7 mouse cellular contexts compared by ENCODE assay signal in the genomic region with DNA sequence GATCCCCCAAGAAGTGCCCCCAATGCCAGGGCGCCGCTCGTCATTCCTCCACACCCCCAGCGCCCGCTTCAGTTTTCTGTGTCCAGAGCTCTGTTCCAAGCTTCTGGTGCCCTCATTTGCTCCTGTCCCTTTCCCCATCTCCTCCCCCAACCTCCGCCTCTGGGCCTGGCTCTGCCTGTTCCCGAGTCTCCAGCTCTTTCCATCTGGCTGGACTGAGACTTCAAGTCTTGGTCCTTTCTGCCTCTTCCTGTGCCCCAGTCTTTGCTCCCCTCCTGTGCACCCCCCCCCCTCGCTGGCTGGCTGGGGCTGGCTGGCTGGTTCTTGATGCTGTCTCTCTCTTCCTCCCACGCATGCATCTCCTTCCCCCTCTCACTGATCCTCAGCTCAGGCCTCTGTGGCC. TPM values are rescaled to one million over a fixed set of nuclear protein-coding genes. Genes with fewer than 3 reads are reported as not detected.
A peak's percentile ranks its signal among the peaks of the same experiment; 100 is the strongest.
DNase-seq lines count a peak whose midpoint lies in the region; ATAC-seq and TF ChIP-seq lines count a peak whose summit lies in the region.

No protein-coding gene starts in this region.

- H3K36me3 ChIP-seq in lung, embryonic 14.5 days (ENCODE audit: insufficient read depth), result peaks cover 20% of the 10 kb centered on the region
- peaks cover 9% of the 10 kb centered on the region for H3K36me3 ChIP-seq in embryonic facial prominence, embryonic 11.5 days (replicated peaks; ENCODE audit: control insufficient read depth, insufficient read depth, low read depth, low read length)
- H3K36me3 ChIP-seq in heart, embryonic 15.5 days, result peaks cover 12% of the 10 kb centered on the region
- H3K36me3 ChIP-seq in stomach, postnatal 0 days (ENCODE audit: control insufficient read depth, insufficient read depth, low read length), result peaks cover 7% of the 10 kb centered on the region

- H3K27ac ChIP-seq in lung, embryonic 14.5 days (ENCODE audit: low read depth), result peak overlapping the region; percentile 26; the same call in 1 of the 2 replicates
- no peak overlapping the region for H3K27ac ChIP-seq in embryonic facial prominence, embryonic 11.5 days (replicated peaks; ENCODE audit: low read depth, low read length)
- peak overlapping the region; percentile 62; the same call in 1 of the 2 replicates for H3K27ac ChIP-seq in heart, embryonic 15.5 days
- peak overlapping the region; percentile 59; the same call in 1 of the 2 replicates for H3K27ac ChIP-seq in stomach, postnatal 0 days (replicated peaks)

- H3K9me3 ChIP-seq in lung, embryonic 14.5 days (ENCODE audit: low read depth, low read length), result no peaks in the 10 kb centered on the region
- no peaks in the 10 kb centered on the region for H3K9me3 ChIP-seq in embryonic facial prominence, embryonic 11.5 days (replicated peaks; ENCODE audit: control insufficient read depth, low read length)
- no peaks in the 10 kb centered on the region for H3K9me3 ChIP-seq in heart, embryonic 15.5 days (replicated peaks)
- H3K9me3 ChIP-seq in stomach, postnatal 0 days (ENCODE audit: control insufficient read depth, low read length), result no peaks in the 10 kb centered on the region

- H3K4me1 ChIP-seq in lung, embryonic 14.5 days (ENCODE audit: insufficient read depth), result peaks cover 42% of the 10 kb centered on the region
- peaks cover 13% of the 10 kb centered on the region for H3K4me1 ChIP-seq in embryonic facial prominence, embryonic 11.5 days (ENCODE audit: control insufficient read depth, insufficient read depth, low read length)
- peaks cover 55% of the 10 kb centered on the region for H3K4me1 ChIP-seq in heart, embryonic 15.5 days (replicated peaks)
- H3K4me1 ChIP-seq in stomach, postnatal 0 days (replicated peaks; ENCODE audit: control insufficient read depth, insufficient read depth), result peaks cover 7% of the 10 kb centered on the region; the same call in 1 of the 2 replicates

- H3K9ac ChIP-seq in lung, embryonic 14.5 days, result peak overlapping the region; percentile 14; the same call in 1 of the 2 replicates
- peak overlapping the region; percentile 18; the same call in 1 of the 2 replicates for H3K9ac ChIP-seq in embryonic facial prominence, embryonic 11.5 days (replicated peaks; ENCODE audit: low read length)
- peak overlapping the region; percentile 17; the same call in 1 of the 2 replicates for H3K9ac ChIP-seq in heart, embryonic 15.5 days
- H3K9ac ChIP-seq in stomach, postnatal 0 days (ENCODE audit: low read length), result peak overlapping the region; percentile 23; the same call in 1 of the 2 replicates

- peak; percentile 10 for DNase-seq in lung, embryonic 14.5 days
- no peak for DNase-seq in lung, adult 18-20 months
- DNase-seq in embryonic facial prominence, embryonic 11.5 days (ENCODE audit: low spot score), result no peak
- DNase-seq in lung, postnatal 10 days, result peak; percentile 76
- DNase-seq in stomach, postnatal 0 days (ENCODE audit: low spot score), result no peak
- no peak for DNase-seq in layer of hippocampus, adult 11-12 months (ENCODE audit: low spot score)

- no peak for TF ChIP-seq EP300 in stomach, postnatal 0 days (optimal IDR thresholded peaks at IDR 0.05)

- 42% methylated on average over 9 of the region's 9 CpGs for WGBS in lung, embryonic 14.5 days
- WGBS in embryonic facial prominence, embryonic 11.5 days, result 40% methylated on average over 9 of the region's 9 CpGs
- 35% methylated on average over 9 of the region's 9 CpGs for WGBS in heart, embryonic 15.5 days
- WGBS in stomach, postnatal 0 days, result 35% methylated on average over 9 of the region's 9 CpGs

- no peak for ATAC-seq in lung, embryonic 14.5 days (ENCODE audit: insufficient read depth)
- ATAC-seq in embryonic facial prominence, embryonic 11.5 days (replicated peaks; ENCODE audit: insufficient number of reproducible peaks, low FRiP score, low TSS enrichment, low read depth), result no peak
- no peak for ATAC-seq in heart, embryonic 15.5 days (replicated peaks; ENCODE audit: insufficient number of reproducible peaks, insufficient read depth, low FRiP score, low read depth)
- no peak for ATAC-seq in stomach, postnatal 0 days (ENCODE audit: low FRiP score, low TSS enrichment)

- TF ChIP-seq CTCF in lung, embryonic 14.5 days (IDR thresholded peaks at IDR 0.05; ENCODE audit: low read depth), result no peak
- TF ChIP-seq CTCF in stomach, postnatal 0 days (IDR thresholded peaks at IDR 0.05; ENCODE audit: low read depth), result no peak

- H3K27me3 ChIP-seq in lung, embryonic 14.5 days (ENCODE audit: insufficient read depth, low read length), result no peaks in the 10 kb centered on the region
- no peaks in the 10 kb centered on the region for H3K27me3 ChIP-seq in embryonic facial prominence, embryonic 11.5 days (ENCODE audit: control insufficient read depth, insufficient read depth, low read length)
- no peaks in the 10 kb centered on the region for H3K27me3 ChIP-seq in heart, embryonic 15.5 days
- H3K27me3 ChIP-seq in stomach, postnatal 0 days (ENCODE audit: control insufficient read depth, insufficient read depth, low read length), result no peaks in the 10 kb centered on the region

- H3K4me3 ChIP-seq in lung, embryonic 14.5 days (ENCODE audit: low read depth, low read length), result peak overlapping the region; percentile 31; the same call in 1 of the 2 replicates
- H3K4me3 ChIP-seq in embryonic facial prominence, embryonic 11.5 days (ENCODE audit: low read depth, low read length), result no peak overlapping the region
- H3K4me3 ChIP-seq in heart, embryonic 15.5 days, result peak overlapping the region; percentile 40
- no peak overlapping the region for H3K4me3 ChIP-seq in stomach, postnatal 0 days (ENCODE audit: low read depth, low read length)

- H3K4me2 ChIP-seq in lung, embryonic 14.5 days, result peak overlapping the region; percentile 65
- peak overlapping the region; percentile 40; the same call in 1 of the 2 replicates for H3K4me2 ChIP-seq in embryonic facial prominence, embryonic 11.5 days (ENCODE audit: low read depth, low read length)
- H3K4me2 ChIP-seq in heart, embryonic 15.5 days, result peak overlapping the region; percentile 54
- peak overlapping the region; percentile 56 for H3K4me2 ChIP-seq in stomach, postnatal 0 days (replicated peaks; ENCODE audit: low read depth)

RNA-seq across cellular contexts. Expression of a gene that starts 10.7 kb away (rescaled TPM):
- polyA plus RNA-seq in lung, embryonic 14.5 days (2014; fragmentation: Nextera tagmentation; extraction: Ambion mirVana), result 5.9 and 7.4 TPM in 2 replicates
- 7.6 and 11.2 TPM in 2 replicates for polyA plus RNA-seq in embryonic facial prominence, embryonic 11.5 days (2014; fragmentation: Nextera tagmentation; extraction: Ambion mirVana)
- 4.8 and 5.1 TPM in 2 replicates for polyA plus RNA-seq in heart, embryonic 15.5 days (2015; fragmentation: Nextera tagmentation; extraction: Ambion mirVana)
- 2.6 and 3.9 TPM in 2 replicates for polyA plus RNA-seq in stomach, postnatal 0 days (2015; fragmentation: Nextera tagmentation; extraction: Ambion mirVana)

RNA-seq across cellular contexts. Expression of a gene that starts 12.2 kb away (rescaled TPM):
- 57.6 and 58.9 TPM in 2 replicates for polyA plus RNA-seq in lung, embryonic 14.5 days (2014; fragmentation: Nextera tagmentation; extraction: Ambion mirVana)
- 54.2 and 57.6 TPM in 2 replicates for polyA plus RNA-seq in embryonic facial prominence, embryonic 11.5 days (2014; fragmentation: Nextera tagmentation; extraction: Ambion mirVana)
- polyA plus RNA-seq in heart, embryonic 15.5 days (2015; fragmentation: Nextera tagmentation; extraction: Ambion mirVana), result 200 and 235 TPM in 2 replicates
- polyA plus RNA-seq in stomach, postnatal 0 days (2015; fragmentation: Nextera tagmentation; extraction: Ambion mirVana), result 136 and 143 TPM in 2 replicates

RNA-seq across cellular contexts. Expression of a gene that starts 26.5 kb away (rescaled TPM):
- not detected in 2 replicates for polyA plus RNA-seq in lung, embryonic 14.5 days (2014; fragmentation: Nextera tagmentation; extraction: Ambion mirVana)
- polyA plus RNA-seq in embryonic facial prominence, embryonic 11.5 days (2014; fragmentation: Nextera tagmentation; extraction: Ambion mirVana), result 0.46 and 0.95 TPM in 2 replicates
- polyA plus RNA-seq in heart, embryonic 15.5 days (2015; fragmentation: Nextera tagmentation; extraction: Ambion mirVana), result 0.29 TPM in 1 of 2 replicates, not detected in the other
- 0.70 and 0.83 TPM in 2 replicates for polyA plus RNA-seq in stomach, postnatal 0 days (2015; fragmentation: Nextera tagmentation; extraction: Ambion mirVana)

RNA-seq across cellular contexts. Expression of a gene that starts 27.0 kb away (rescaled TPM):
- polyA plus RNA-seq in lung, embryonic 14.5 days (2014; fragmentation: Nextera tagmentation; extraction: Ambion mirVana), result 36.2 and 40.8 TPM in 2 replicates
- 34.9 and 35.7 TPM in 2 replicates for polyA plus RNA-seq in embryonic facial prominence, embryonic 11.5 days (2014; fragmentation: Nextera tagmentation; extraction: Ambion mirVana)
- polyA plus RNA-seq in heart, embryonic 15.5 days (2015; fragmentation: Nextera tagmentation; extraction: Ambion mirVana), result 17.4 and 24.8 TPM in 2 replicates
- 9.8 and 11.1 TPM in 2 replicates for polyA plus RNA-seq in stomach, postnatal 0 days (2015; fragmentation: Nextera tagmentation; extraction: Ambion mirVana)

RNA-seq across cellular contexts. Expression of a gene that starts 31.8 kb away (rescaled TPM):
- polyA plus RNA-seq in lung, embryonic 14.5 days (2014; fragmentation: Nextera tagmentation; extraction: Ambion mirVana), result 41.1 and 42.8 TPM in 2 replicates
- polyA plus RNA-seq in embryonic facial prominence, embryonic 11.5 days (2014; fragmentation: Nextera tagmentation; extraction: Ambion mirVana), result 57.7 and 58.0 TPM in 2 replicates
- polyA plus RNA-seq in heart, embryonic 15.5 days (2015; fragmentation: Nextera tagmentation; extraction: Ambion mirVana), result 38.4 and 42.4 TPM in 2 replicates
- 34.4 and 38.5 TPM in 2 replicates for polyA plus RNA-seq in stomach, postnatal 0 days (2015; fragmentation: Nextera tagmentation; extraction: Ambion mirVana)

Comparison
In these comparisons a context has a peak if more than half of its experiments do, and no peak if none do; other contexts are left out.
1. DNase-seq: peak in lung, embryonic 14.5 days (single experiment) and lung, postnatal 10 days (single experiment); none in lung, adult 18-20 months (0 of 2), embryonic facial prominence, embryonic 11.5 days (single experiment), stomach, postnatal 0 days (single experiment) and layer of hippocampus, adult 11-12 months (single experiment).
2. H3K4me3 ChIP-seq: peak in lung, embryonic 14.5 days (single experiment) and heart, embryonic 15.5 days (single experiment); none in embryonic facial prominence, embryonic 11.5 days (single experiment) and stomach, postnatal 0 days (single experiment).
3. Peak in every context shown above with its lines, with median percentiles within 50 percentile points of each other: H3K4me2 ChIP-seq and H3K9ac ChIP-seq.